Mouse (Mus musculus) bone marrow macrophage, adult 2 months (primary cell): ENCODE data around the gene Krba1. TPM values are rescaled to one million over a fixed set of nuclear protein-coding genes. Genes with fewer than 3 reads are reported as not detected.
A peak's percentile ranks its signal among the peaks of the same experiment; 100 is the strongest.

Experiments used
- H3K27ac ChIP-seq: 2 replicates; pipeline ENCODE4 v1.5.1; 2012; ENCODE audit warnings: low read depth, low read length; ENCODE audit not compliant: insufficient read depth
- H3K4me1 ChIP-seq: 2 replicates; pipeline ENCODE4 v1.6.1; 2012; ENCODE audit warnings: low read length; ENCODE audit not compliant: control insufficient read depth, insufficient read depth
- H3K4me3 ChIP-seq: 2 replicates; pipeline ENCODE4 v1.5.1; 2012; ENCODE audit warnings: mild to moderate bottlenecking, low read length, moderate library complexity; ENCODE audit not compliant: insufficient read depth
- CTCF ChIP-seq: IDR thresholded peaks from 2 replicates; pipeline ENCODE4 v1.5.1; 2012; ENCODE audit warnings: low read depth, mild to moderate bottlenecking, low read length, moderate library complexity
- POLR2A ChIP-seq: IDR thresholded peaks from 2 replicates; pipeline ENCODE4 v1.6.1; 2012; ENCODE audit warnings: mild to moderate bottlenecking, low read depth, low read length, borderline replicate concordance
- polyA plus RNA-seq: library from polyadenylated mRNA; stranded (reverse); fragments of >200 nt; gene quantifications from 2 replicates; pipeline ENCODE4 v1.2.4, GENCODE M21; 2012; ENCODE audit not compliant: missing spikeins, insufficient read depth, insufficient read length

Gene Krba1
- polyA plus RNA-seq, 1 experiment = 4.3 TPM

GRCm38 (mm10) chr6:48409726-48410343 lies 14.4 kb downstream of the Krba1 start:
- TF ChIP-seq POLR2A (no peak), CTCF (no peak)
- H3K4me3 ChIP-seq = no peak overlapping the region
- peaks cover 21% of the 10 kb centered on the region for H3K4me1 ChIP-seq
- peak overlapping the region; percentile 70 for H3K27ac ChIP-seq

DNA sequence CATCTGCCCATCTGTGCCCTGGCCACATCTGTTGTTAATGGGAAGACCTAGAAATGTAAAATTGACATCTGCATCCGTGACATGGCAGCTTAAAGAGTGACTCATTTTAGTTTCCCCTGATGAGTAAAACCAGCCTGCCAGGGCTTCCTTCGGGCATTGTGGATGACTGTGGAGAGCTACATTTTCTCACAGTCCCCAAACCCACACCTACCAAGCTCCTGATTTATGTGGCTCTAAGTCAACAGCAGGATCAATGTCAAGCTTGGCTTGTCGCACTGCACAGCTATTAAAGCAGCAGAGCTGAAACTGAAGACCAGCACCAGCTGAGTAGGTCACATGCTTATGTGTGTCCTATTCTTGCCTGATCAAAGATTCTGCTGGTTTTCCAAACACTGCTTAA lies 15.2 kb downstream of the Krba1 start:
- TF ChIP-seq POLR2A (no peak), CTCF (no peak)
- H3K27ac ChIP-seq = peak overlapping the region; percentile 43
- no peak overlapping the region for H3K4me3 ChIP-seq
- peaks cover 21% of the 10 kb centered on the region for H3K4me1 ChIP-seq

DNA sequence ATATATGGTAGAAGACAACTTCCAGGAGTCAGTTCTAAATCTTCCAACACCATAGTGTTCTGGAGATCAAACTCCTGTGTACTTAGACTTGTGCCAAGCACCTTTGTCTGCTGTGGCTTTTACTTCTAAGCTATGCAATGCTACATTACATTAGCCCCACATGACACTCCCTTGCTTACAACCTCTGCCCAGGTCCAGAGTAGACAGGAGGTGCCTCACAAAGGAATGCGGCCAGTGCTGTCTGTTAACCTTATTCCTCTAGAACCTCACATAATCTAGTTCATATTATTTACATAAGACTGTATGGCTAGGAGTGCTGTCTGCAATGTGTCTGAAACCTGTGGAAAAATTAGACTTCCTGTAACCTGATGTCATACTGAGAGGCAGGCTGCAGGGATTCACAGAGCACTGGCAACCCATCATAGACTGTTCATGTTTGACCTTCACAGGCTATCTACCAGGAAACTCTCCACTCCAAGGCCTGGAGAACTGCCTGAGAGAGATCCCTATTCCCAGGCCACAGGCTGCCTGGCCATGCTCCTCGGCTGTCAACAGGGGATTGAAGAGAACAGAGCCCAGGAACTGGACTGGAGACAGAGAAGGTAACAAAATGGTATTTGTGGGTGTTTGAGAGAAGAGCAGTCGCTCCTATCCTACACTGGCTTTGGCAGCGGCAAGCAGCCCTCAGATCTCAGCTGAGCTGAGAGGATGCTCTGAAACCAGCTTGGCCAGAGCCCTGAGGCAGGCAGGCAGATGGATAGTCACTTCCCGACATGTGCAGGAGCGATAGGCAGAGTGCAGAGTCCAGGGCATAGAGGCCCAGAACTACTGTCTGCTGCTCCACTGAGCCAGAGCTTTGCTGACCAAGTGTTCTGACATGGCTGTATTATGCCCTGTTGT lies 16.1 kb downstream of the Krba1 start:
- Histone ChIP-seq H3K4me1 (peaks cover 21% of the 10 kb centered on the region), H3K27ac (no peak overlapping the region), H3K4me3 (no peak overlapping the region)
- no peak for TF ChIP-seq CTCF
- no peak for TF ChIP-seq POLR2A

GRCm38 (mm10) chr6:48412147-48412546 lies 16.8 kb downstream of the Krba1 start:
- H3K4me1 ChIP-seq = peaks cover 21% of the 10 kb centered on the region
- H3K27ac ChIP-seq = no peak overlapping the region
- TF ChIP-seq POLR2A (no peak), CTCF (no peak)
- H3K4me3 ChIP-seq = no peak overlapping the region

DNA sequence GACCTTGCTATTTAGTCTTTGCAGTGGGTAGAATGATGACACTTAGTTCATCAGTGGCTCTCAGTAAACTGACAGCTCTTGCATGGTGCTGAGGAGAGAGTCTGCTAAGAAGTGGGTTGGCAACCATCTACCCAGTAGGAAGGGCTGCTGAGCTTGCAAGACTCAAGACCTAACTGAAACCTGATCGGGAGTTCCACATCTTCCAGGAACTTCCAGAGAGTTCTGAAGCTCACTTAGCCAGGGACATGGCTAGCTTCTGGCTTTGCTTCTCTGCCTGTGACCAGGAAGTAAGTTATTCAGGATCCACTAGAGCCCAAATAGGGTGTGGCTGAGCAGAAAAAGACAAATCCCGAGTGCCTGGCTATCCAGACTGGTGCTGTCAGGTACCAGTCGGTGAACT lies 17.3 kb downstream of the Krba1 start:
- TF ChIP-seq POLR2A = no peak
- no peak for TF ChIP-seq CTCF
- Histone ChIP-seq H3K27ac (no peak overlapping the region), H3K4me3 (no peak overlapping the region), H3K4me1 (peaks cover 21% of the 10 kb centered on the region)

DNA sequence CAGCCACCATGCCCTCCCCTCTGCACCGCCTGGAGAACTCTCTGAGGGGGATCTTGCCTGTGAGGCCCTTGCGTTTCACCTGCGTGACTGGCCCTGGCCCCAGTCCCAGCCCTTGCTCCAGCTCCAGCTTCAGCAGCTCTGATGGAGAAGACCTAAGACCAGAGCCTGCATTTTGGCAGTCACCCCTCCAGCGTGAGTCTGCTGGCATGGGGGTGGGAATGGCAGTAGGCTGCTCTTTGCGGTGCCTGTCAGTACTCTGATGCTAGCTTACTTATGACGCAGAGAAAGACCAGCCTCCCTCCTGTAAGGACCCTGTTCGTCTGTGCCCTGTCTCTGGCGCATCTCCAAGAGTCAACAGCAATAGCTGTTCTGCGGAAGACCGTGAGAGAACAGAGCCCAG lies 17.7 kb downstream of the Krba1 start:
- Histone ChIP-seq H3K27ac (no peak overlapping the region), H3K4me3 (no peak overlapping the region), H3K4me1 (peaks cover 21% of the 10 kb centered on the region)
- TF ChIP-seq CTCF (no peak), POLR2A (no peak)

GRCm38 (mm10) chr6:48414886-48415285 lies 19.5 kb downstream of the Krba1 start:
- Histone ChIP-seq H3K27ac (no peak overlapping the region), H3K4me3 (no peak overlapping the region), H3K4me1 (peaks cover 11% of the 10 kb centered on the region)
- TF ChIP-seq POLR2A (no peak), CTCF (no peak)

DNA sequence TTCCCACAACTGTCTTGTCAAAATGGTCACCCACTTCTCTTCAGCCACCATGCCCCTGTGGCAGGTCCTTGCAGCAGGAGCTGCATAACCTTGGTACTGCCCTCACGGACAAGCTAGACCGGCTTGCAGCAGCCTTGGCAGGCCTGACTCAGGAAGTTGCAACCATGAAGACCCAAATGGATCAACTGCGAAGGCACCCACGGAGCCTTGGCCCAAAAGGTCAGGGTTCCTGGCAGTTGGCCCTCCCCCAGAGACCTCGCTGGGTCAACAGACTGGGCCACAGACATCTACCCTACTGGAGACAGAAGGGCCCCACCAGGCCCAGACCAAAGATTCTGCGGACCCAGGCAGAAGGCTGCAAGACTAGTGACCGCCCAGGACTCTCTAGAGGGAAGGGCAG lies 20.2 kb downstream of the Krba1 start:
- Histone ChIP-seq H3K4me3 (no peak overlapping the region), H3K4me1 (peaks cover 10% of the 10 kb centered on the region), H3K27ac (no peak overlapping the region)
- TF ChIP-seq POLR2A (no peak), CTCF (no peak)

- Histone ChIP-seq H3K27ac (no peak overlapping the region), H3K4me3 (no peak overlapping the region), H3K4me1 (peaks cover 6% of the 10 kb centered on the region)
- TF ChIP-seq CTCF (no peak), POLR2A (no peak)
These were observed 21.1 kb downstream of the Krba1 start for GRCm38 (mm10) chr6:48416486-48416885.

DNA sequence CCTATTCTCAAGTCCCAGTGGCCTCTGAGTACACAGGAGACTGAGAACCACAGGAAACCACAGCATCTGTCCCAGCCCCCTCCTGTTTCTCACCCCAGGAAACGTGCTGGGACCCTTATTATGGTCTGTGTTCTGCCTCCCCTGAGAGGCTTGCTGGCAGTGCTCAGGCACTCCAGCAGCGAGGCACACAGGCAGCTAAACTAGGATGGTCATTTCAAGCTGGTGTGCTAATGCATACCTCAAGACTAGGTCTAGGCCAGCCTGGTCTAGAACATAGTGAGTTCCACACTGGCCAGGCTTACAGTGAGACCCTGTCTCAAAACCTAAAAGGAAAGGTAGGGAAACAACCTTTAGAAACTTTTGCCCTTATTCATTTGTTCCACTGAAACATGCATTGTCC lies 25.3 kb downstream of the Krba1 start:
- H3K27ac ChIP-seq = no peak overlapping the region
- TF ChIP-seq CTCF = no peak
- TF ChIP-seq POLR2A = no peak
- H3K4me3 ChIP-seq = no peak overlapping the region
- H3K4me1 ChIP-seq = peaks cover 4% of the 10 kb centered on the region
